Mouse (Mus musculus): ENCODE measurements at regions not wholly inside any gene's neighbourhood (a gene's known extent, or its start where the extent isn't known, plus 50 kb on each side); places are given as distances from the start of the nearest gene placed in this dataset.

GRCm38 (mm10) chr12:109772543-109772942 lies 172.4 kb upstream of the Rtl1 start:
- TF ChIP-seq CTCF (IDR thresholded peaks at IDR 0.05; ENCODE audit: borderline replicate concordance, control insufficient read depth, extremely low read depth, insufficient read depth, low read length, poor library complexity) (no peak), POLR2A (IDR thresholded peaks at IDR 0.05; ENCODE audit: control insufficient read depth, extremely low read depth, insufficient read depth, low read length, poor library complexity) (no peak)

Measured in thymus, adult 2 months (tissue).